Mouse (Mus musculus) midbrain, embryonic 16.5 days (tissue): ENCODE data around the gene Gm49396. TPM values are rescaled to one million over a fixed set of nuclear protein-coding genes. Genes with fewer than 3 reads are reported as not detected.

Experiments
- ATAC-seq: fragments of 200-750 bp; cut with Nextera tagmentation; 2 replicates; pipeline ENCODE4 v1.8.0; 2017; ENCODE audit warnings: moderate TSS enrichment
- H3K27ac ChIP-seq: fragments of 300-500 bp; sonication (generic); 2 replicates; pipeline ENCODE4 v1.5.1; 2014; ENCODE audit warnings: mild to moderate bottlenecking, low read length, mixed read lengths
- H3K27me3 ChIP-seq: fragments of 300-500 bp; sonication (generic); 2 replicates; pipeline ENCODE4 v1.6.1; 2014; ENCODE audit warnings: low read depth, low read length, mixed read lengths; ENCODE audit not compliant: control insufficient read depth, insufficient read depth
- H3K36me3 ChIP-seq: fragments of 300-500 bp; sonication (generic); 2 replicates; pipeline ENCODE4 v1.6.1; 2014; ENCODE audit warnings: mild to moderate bottlenecking, low read length, moderate library complexity, mixed read lengths; ENCODE audit not compliant: control insufficient read depth, insufficient read depth
- H3K4me1 ChIP-seq: fragments of 300-500 bp; sonication (generic); 2 replicates; pipeline ENCODE4 v1.6.1; 2014; ENCODE audit warnings: mild to moderate bottlenecking, low read length, mixed read lengths; ENCODE audit not compliant: control insufficient read depth, insufficient read depth
- H3K4me2 ChIP-seq: fragments of 300-500 bp; sonication (generic); 2 replicates; pipeline ENCODE4 v1.6.1; 2014; ENCODE audit warnings: mild to moderate bottlenecking, low read length, mixed read lengths
- H3K4me3 ChIP-seq: fragments of 300-500 bp; sonication (generic); 2 replicates; pipeline ENCODE4 v1.5.1; 2014; ENCODE audit warnings: low read depth, mild to moderate bottlenecking, low read length, moderate library complexity, mixed read lengths
- H3K9ac ChIP-seq: fragments of 300-500 bp; sonication (generic); 2 replicates; pipeline ENCODE4 v1.6.1; 2014; ENCODE audit warnings: low read depth, low read length, mixed read lengths
- H3K9me3 ChIP-seq: fragments of 300-500 bp; sonication (generic); replicated peaks from 2 replicates; pipeline ENCODE4 v1.6.1; 2014; ENCODE audit warnings: mild to moderate bottlenecking, low read length, mixed read lengths; ENCODE audit not compliant: control insufficient read depth, poor library complexity, severe bottlenecking
- WGBS: fragments of 180-500 bp; shearing (Covaris S2); extraction: QIAGEN DNeasy Blood & Tissue Kit; methylation state at CpG from one replicate; pipeline ENCODE4 v1.1.7; 2014; 5-methylcytosine and 5-hydroxymethylcytosine counted together
- polyA plus RNA-seq: library from polyadenylated mRNA; unstranded; fragments of >200 nt; fragmentation: Nextera tagmentation; extraction: Ambion mirVana; gene quantifications from 2 replicates; pipeline ENCODE4 v1.2.1, GENCODE M21; 2015

Gm49396 gene
- polyA plus RNA-seq, 1 experiment from 2014 or later: 19.2 TPM

DNA sequence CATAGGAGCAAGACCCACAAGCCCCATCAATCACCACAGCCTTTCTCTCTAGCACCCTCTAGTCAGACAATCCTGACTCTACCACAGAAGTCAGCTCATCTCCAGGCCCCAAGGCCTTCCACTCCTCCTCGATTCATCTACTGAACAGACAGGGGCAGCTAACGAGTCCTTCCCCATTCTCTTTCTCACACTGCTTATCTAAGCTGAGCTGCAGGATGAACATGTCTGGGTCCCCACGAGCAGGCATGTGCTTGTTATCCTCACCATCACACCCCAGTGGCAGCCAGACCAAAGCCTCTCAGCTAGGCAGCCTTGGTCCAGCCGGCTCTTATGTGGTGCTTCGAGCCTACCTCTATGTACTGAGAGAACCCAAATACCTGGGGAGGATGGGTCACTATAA, 9.2 kb downstream of the Gm49396 start:
- ATAC-seq: no peak
- no peak overlapping the region for H3K4me2 ChIP-seq
- no peak overlapping the region for H3K9ac ChIP-seq
- no peaks in the 10 kb centered on the region for H3K9me3 ChIP-seq
- H3K4me3 ChIP-seq: no peak overlapping the region
- 95% methylated on average over 5 of the region's 5 CpGs for WGBS
- H3K27ac ChIP-seq: no peak overlapping the region
- H3K4me1 ChIP-seq: no peaks in the 10 kb centered on the region
- peaks cover 73% of the 10 kb centered on the region for H3K36me3 ChIP-seq
- H3K27me3 ChIP-seq: no peaks in the 10 kb centered on the region

GRCm38 (mm10) chr7:30572969-30573368, 9.8 kb downstream of the Gm49396 start:
- Histone ChIP-seq H3K4me1 (no peaks in the 10 kb centered on the region), H3K9me3 (no peaks in the 10 kb centered on the region), H3K36me3 (peaks cover 74% of the 10 kb centered on the region), H3K4me2 (no peak overlapping the region), H3K4me3 (no peak overlapping the region), H3K27ac (no peak overlapping the region), H3K27me3 (no peaks in the 10 kb centered on the region), H3K9ac (no peak overlapping the region)
- WGBS: 85% methylated on average over 2 of the region's 2 CpGs
- ATAC-seq: no peak

- Histone ChIP-seq H3K27ac (no peak overlapping the region), H3K9ac (no peak overlapping the region), H3K4me3 (no peak overlapping the region), H3K4me2 (no peak overlapping the region), H3K27me3 (no peaks in the 10 kb centered on the region), H3K9me3 (no peaks in the 10 kb centered on the region), H3K36me3 (peaks cover 88% of the 10 kb centered on the region), H3K4me1 (no peaks in the 10 kb centered on the region)
- ATAC-seq: no peak
- 96% methylated on average over 8 of the region's 8 CpGs for WGBS
Observed at GRCm38 (mm10) chr7:30579950-30580349, 16.8 kb downstream of the Gm49396 start.

- Histone ChIP-seq H3K4me1 (no peaks in the 10 kb centered on the region), H3K36me3 (peaks cover 81% of the 10 kb centered on the region), H3K27me3 (no peaks in the 10 kb centered on the region), H3K9ac (no peak overlapping the region), H3K27ac (no peak overlapping the region), H3K4me3 (no peak overlapping the region), H3K4me2 (no peak overlapping the region), H3K9me3 (no peaks in the 10 kb centered on the region)
- no peak for ATAC-seq
- WGBS: 95% methylated on average over 16 of the region's 16 CpGs
Observed at GRCm38 (mm10) chr7:30581547-30581946, 18.4 kb downstream of the Gm49396 start.

DNA sequence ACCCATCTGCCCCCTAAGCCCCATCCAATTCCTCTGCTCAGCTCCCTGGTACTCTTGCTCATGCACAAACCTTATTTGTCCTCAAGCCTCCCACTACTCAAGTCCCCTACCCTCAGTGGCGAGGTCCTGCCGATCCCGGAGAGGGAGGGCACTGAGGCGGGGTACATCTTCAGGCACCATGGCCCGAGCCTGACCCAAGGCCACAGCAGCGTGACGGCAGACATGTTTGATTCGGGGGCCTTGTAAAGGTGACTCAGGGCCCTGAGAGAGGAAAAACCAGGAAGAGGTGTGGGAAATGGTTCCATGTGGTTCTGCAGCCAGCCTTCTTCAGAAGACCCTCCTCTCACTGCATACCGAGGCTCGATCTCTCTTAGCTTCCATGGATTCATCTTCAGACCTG, 21.2 kb downstream of the Gm49396 start:
- Histone ChIP-seq H3K27ac (no peak overlapping the region), H3K36me3 (peaks cover 57% of the 10 kb centered on the region), H3K4me3 (no peak overlapping the region), H3K4me2 (no peak overlapping the region), H3K4me1 (peaks cover 11% of the 10 kb centered on the region), H3K27me3 (no peaks in the 10 kb centered on the region), H3K9me3 (no peaks in the 10 kb centered on the region), H3K9ac (no peak overlapping the region)
- ATAC-seq: no peak
- WGBS: 94% methylated on average over 10 of the region's 10 CpGs

DNA sequence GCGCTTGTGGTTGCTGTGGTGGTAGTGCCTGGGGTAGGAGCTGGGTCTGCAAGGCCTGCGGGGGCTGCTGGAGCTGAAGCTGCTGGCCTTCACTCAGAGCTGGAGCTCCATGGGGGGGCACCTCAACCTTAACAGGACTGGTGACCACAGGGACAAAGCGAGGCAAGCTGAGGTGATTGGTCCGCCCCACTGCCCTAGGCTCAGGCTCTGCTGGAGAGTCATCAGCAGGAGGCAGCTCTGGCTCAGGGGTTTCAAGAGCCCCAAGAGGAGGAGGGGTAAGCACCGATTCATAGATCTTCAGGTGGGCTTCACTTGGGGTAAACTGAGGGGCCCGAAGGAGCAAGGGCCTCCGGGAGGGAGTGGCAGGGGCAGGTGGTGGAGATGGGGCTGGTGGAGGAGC, 22.0 kb downstream of the Gm49396 start:
- no peak overlapping the region for H3K9ac ChIP-seq
- no peak for ATAC-seq
- no peaks in the 10 kb centered on the region for H3K27me3 ChIP-seq
- H3K27ac ChIP-seq: no peak overlapping the region
- H3K36me3 ChIP-seq: peaks cover 49% of the 10 kb centered on the region
- peaks cover 16% of the 10 kb centered on the region for H3K4me1 ChIP-seq
- 92% methylated on average over 7 of the region's 7 CpGs for WGBS
- no peak overlapping the region for H3K4me3 ChIP-seq
- H3K9me3 ChIP-seq: no peaks in the 10 kb centered on the region
- no peak overlapping the region for H3K4me2 ChIP-seq

- Histone ChIP-seq H3K9ac (no peak overlapping the region), H3K4me2 (peak overlapping the region; percentile 94; the same call in 1 of the 2 replicates), H3K4me1 (peaks cover 16% of the 10 kb centered on the region), H3K4me3 (no peak overlapping the region), H3K27ac (no peak overlapping the region), H3K36me3 (peaks cover 40% of the 10 kb centered on the region), H3K27me3 (no peaks in the 10 kb centered on the region), H3K9me3 (no peaks in the 10 kb centered on the region)
- ATAC-seq: no peak
- 88% methylated on average over 28 of the region's 28 CpGs for WGBS
Observed at GRCm38 (mm10) chr7:30586455-30587020, 23.4 kb downstream of the Gm49396 start.

GRCm38 (mm10) chr7:30587842-30588667, 24.9 kb downstream of the Gm49396 start:
- peak overlapping the region; percentile 94 for H3K4me2 ChIP-seq
- peak overlapping the region; percentile 94 for H3K9ac ChIP-seq
- whole genome bisulfite sequencing: 1% methylated on average over 41 of the region's 67 CpGs
- H3K9me3 ChIP-seq: no peaks in the 10 kb centered on the region
- H3K4me3 ChIP-seq: peak overlapping the region; percentile 94
- ATAC-seq: peak; percentile 44
- peaks cover 16% of the 10 kb centered on the region for H3K4me1 ChIP-seq
- peak overlapping the region; percentile 93 for H3K27ac ChIP-seq
- peaks cover 27% of the 10 kb centered on the region; the same call in 1 of the 2 replicates for H3K36me3 ChIP-seq
- no peaks in the 10 kb centered on the region for H3K27me3 ChIP-seq
